Mouse (Mus musculus) Patski (cell line): ENCODE data around the gene Srd5a1. TPM values are rescaled to one million over a fixed set of nuclear protein-coding genes. Genes with fewer than 3 reads are reported as not detected.

Source experiments
- ATAC-seq: fragments of 100-300 bp; one replicate; pipeline ENCODE4 v1.8.0; 2021
- CTCF ChIA-PET: fragments of 350-600 bp; sonication (Branson Sonifier 250); formaldehyde crosslinking; loops from one replicate; lab custom pipeline; 2022; ENCODE audit warnings: inconsistent platforms; lab: Charles Lee
- POLR2A ChIA-PET: fragments of 350-600 bp; sonication (Branson Sonifier 250); formaldehyde crosslinking; loops from one replicate; lab custom pipeline; 2022; ENCODE audit warnings: antibody characterized with exemption, inconsistent platforms; lab: Charles Lee
- DNase-seq: peaks from one replicate; pipeline ENCODE4 v3.0.0-alpha.2; 2011; ENCODE audit warnings: low read depth, low spot score
- H3K27me3 ChIP-seq: fragments of 371-371 bp; one replicate; pipeline ENCODE4 v1.5.1; 2021
- CTCF ChIP-seq: fragments of 100-300 bp; IDR thresholded peaks from one replicate; pipeline ENCODE4 v1.5.1; 2021
- in situ Hi-C: fragments of 300-500 bp; cut with MboI; formaldehyde crosslinking; loops from 3 replicates; pipeline ENCODE4 v1.11.1; 2018; ENCODE audit warnings: low pct_unique_long_range_greater_than_20kb, mixed read lengths
- polyA plus RNA-seq: library from polyadenylated mRNA; unstranded; gene quantifications from one replicate; pipeline ENCODE4 v1.2.3, GENCODE M21; 2021

The Srd5a1 gene
- polyA plus RNA-seq, 1 experiment from 2014 or later, result 122 TPM

GRCm38 (mm10) chr13:69562654-69563574 lies 48.3 kb downstream of the Srd5a1 start:
- POLR2A ChIA-PET, result no interaction called here
- CTCF ChIA-PET, result no interaction called here
- no peak for ATAC-seq
- no peak for TF ChIP-seq CTCF
- in situ Hi-C loops, result no loop called here
- H3K27me3 ChIP-seq, result no peaks in the 10 kb centered on the region
- DNase-seq, result no peak

DNA sequence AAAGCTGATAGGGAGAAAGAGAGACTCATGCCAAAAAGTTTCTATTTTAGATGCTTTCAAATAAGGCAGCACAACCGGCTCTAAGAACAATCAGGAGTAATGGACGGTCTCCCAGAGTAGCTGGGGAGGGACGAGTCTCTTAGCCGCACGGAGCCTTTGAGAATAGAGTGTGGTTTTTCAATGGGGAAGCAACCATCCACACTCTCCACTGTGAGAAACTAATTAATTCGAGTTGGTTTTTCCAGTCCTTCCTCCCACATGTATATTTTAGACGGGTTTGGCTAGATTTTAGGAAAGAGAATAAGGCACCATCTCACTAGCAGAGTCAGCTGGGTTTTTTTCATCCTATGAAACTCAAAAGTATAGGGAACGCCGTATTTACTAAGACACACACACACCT lies 49.2 kb downstream of the Srd5a1 start:
- ChIA-PET CTCF (interaction anchor here (0.8 to 1.2 kb wide), 2 partner anchors 9 to 47 kb away, joined by 3 read pairs; no protein-coding TSS in a partner anchor), POLR2A (no interaction called here)
- ATAC-seq, result no peak
- in situ Hi-C loops, result no loop called here
- H3K27me3 ChIP-seq, result no peaks in the 10 kb centered on the region
- DNase-seq, result no peak
- no peak for TF ChIP-seq CTCF

DNA sequence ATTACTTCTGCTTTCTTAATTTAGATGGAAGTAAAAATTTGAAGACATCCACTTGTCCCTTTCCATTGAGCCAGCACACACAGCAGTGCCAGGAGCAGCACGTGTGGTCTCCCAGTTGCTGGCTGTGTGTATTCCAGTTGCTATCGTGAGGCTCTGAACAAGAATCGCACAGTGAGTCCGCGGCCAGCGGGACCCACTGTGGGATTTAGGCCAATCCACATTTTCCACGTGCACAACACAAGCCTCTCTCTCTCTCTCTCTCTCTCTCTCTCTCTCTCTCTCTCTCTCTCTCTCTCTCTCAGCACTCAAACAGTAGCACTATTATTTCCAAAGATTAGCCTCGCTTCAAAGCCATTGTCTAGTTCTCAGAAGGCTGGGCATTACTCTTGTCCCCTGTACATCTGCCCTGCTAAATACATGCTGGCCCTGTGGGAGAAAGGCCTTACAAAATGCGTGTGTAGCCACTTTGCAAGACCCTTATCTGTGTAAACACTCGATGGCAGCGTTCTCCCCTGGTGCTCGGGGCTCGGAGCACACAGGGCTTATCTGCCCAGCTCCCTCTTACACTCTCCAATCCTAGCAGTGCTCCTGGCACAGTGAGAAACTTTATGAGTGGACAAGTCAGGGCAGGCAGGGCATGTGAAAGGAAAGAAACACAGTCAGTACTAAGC lies 51.8 kb downstream of the Srd5a1 start:
- no peaks in the 10 kb centered on the region for H3K27me3 ChIP-seq
- ATAC-seq (no peak), DNase-seq (no peak)
- ChIA-PET POLR2A (interaction anchor here (0.6 kb wide), 1 partner anchor 87 kb away, joined by 3 read pairs; no protein-coding TSS in a partner anchor), CTCF (no interaction called here)
- no peak for TF ChIP-seq CTCF
- in situ Hi-C loops, result no loop called here

GRCm38 (mm10) chr13:69558098-69558660 lies 53.1 kb downstream of the Srd5a1 start:
- in situ Hi-C loops, result no loop called here
- CTCF ChIA-PET, result interaction anchor here (1.0 kb wide), 1 partner anchor 41 kb away, joined by 4 read pairs; no protein-coding TSS in a partner anchor

GRCm38 (mm10) chr13:69556728-69557127 lies 54.5 kb downstream of the Srd5a1 start:
- TF ChIP-seq CTCF, result no peak
- in situ Hi-C loops, result no loop called here
- ATAC-seq (no peak), DNase-seq (no peak)
- ChIA-PET CTCF (interaction anchor here (1.6 to 2.1 kb wide), 2 partner anchors 73 to 99 kb away, joined by 5 to 6 read pairs; no protein-coding TSS in a partner anchor), POLR2A (interaction anchor here (0.8 kb wide), 1 partner anchor 77 kb away, joined by 4 read pairs; no protein-coding TSS in a partner anchor)
- no peaks in the 10 kb centered on the region for H3K27me3 ChIP-seq

More at GRCm38 (mm10) chr13:69558098-69558660, 53.1 kb downstream of the Srd5a1 start:
- POLR2A ChIA-PET, result no interaction called here
- ATAC-seq, result no peak
- DNase-seq, result no peak
- no peak for TF ChIP-seq CTCF
- H3K27me3 ChIP-seq, result no peaks in the 10 kb centered on the region

DNA sequence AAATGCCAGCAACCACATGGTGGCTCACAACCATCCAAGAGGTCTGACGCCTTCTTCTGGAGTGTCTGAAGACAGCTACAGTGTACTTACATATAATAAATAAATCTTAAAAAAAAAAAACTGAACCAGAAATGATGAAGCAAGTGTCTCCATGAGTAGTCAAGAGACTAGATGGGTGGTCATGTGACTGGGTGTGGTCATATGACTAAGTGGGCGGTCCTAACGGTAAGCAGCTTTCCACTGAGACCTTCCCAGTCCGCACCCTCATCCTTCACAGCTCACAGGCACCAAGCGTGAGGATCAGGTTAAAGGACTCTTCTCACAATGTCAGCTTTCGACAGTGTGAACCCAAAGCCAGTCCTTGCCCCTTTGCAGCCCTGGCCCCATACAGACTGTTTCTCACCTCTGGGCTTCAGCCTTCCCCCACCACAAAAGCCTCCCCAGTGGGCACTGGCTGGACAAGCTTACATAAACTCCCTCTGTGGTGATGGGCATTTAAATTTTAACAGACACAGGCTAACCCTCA lies 55.2 kb downstream of the Srd5a1 start:
- H3K27me3 ChIP-seq, result no peaks in the 10 kb centered on the region
- ChIA-PET CTCF (interaction anchor here (1.0 to 2.1 kb wide), 4 partner anchors 16 to 99 kb away, joined by 3 to 6 read pairs (median 4); no protein-coding TSS in a partner anchor), POLR2A (interaction anchor here (0.8 kb wide), 2 partner anchors 73 to 78 kb away, joined by 3 to 4 read pairs; no protein-coding TSS in a partner anchor)
- DNase-seq (no peak), ATAC-seq (no peak)
- TF ChIP-seq CTCF, result no peak
- in situ Hi-C loops, result no loop called here

- no peak for TF ChIP-seq CTCF
- H3K27me3 ChIP-seq, result no peaks in the 10 kb centered on the region
- ChIA-PET CTCF (interaction anchor here (1.0 to 2.1 kb wide), 4 partner anchors 17 to 100 kb away, joined by 3 to 6 read pairs (median 4); no protein-coding TSS in a partner anchor), POLR2A (interaction anchor here (0.6 to 0.8 kb wide), 2 partner anchors 48 to 74 kb away, joined by 3 read pairs; no protein-coding TSS in a partner anchor)
- ATAC-seq (no peak), DNase-seq (no peak)
- in situ Hi-C loops, result no loop called here
Measured at GRCm38 (mm10) chr13:69555045-69555444, 56.2 kb downstream of the Srd5a1 start.

GRCm38 (mm10) chr13:69554255-69554654 lies 57.0 kb downstream of the Srd5a1 start:
- ATAC-seq, result no peak
- no peak for DNase-seq
- no peak for TF ChIP-seq CTCF
- in situ Hi-C loops, result loop anchor here (5.0 kb wide), 2 partner anchors 58 to 103 kb away; partner anchors contain the start of gene Srd5a1
- ChIA-PET POLR2A (interaction anchor here (0.6 kb wide), 1 partner anchor 47 kb away, joined by 3 read pairs; no protein-coding TSS in a partner anchor), CTCF (interaction anchor here (1.5 kb wide), 1 partner anchor 14 kb away, joined by 4 read pairs; no protein-coding TSS in a partner anchor)
- no peaks in the 10 kb centered on the region for H3K27me3 ChIP-seq

GRCm38 (mm10) chr13:69553024-69553423 lies 58.2 kb downstream of the Srd5a1 start:
- ATAC-seq (no peak), DNase-seq (no peak)
- ChIA-PET POLR2A (no interaction called here), CTCF (interaction anchor here (0.6 to 1.9 kb wide), 13 partner anchors 8 to 103 kb away, joined by 3 to 8 read pairs (median 3); partner anchors contain the start of gene Srd5a1)
- in situ Hi-C loops, result loop anchor here (5.0 kb wide), 2 partner anchors 59 to 104 kb away; partner anchors contain the start of gene Srd5a1
- TF ChIP-seq CTCF, result peak; percentile 78
- no peaks in the 10 kb centered on the region for H3K27me3 ChIP-seq
